Mouse (Mus musculus): ENCODE results near the gene Cbfa2t2. TPM values are rescaled to one million over a fixed set of nuclear protein-coding genes. Genes with fewer than 3 reads are reported as not detected.

The Cbfa2t2 gene
- polyA plus RNA-seq, 1 experiment: 5.1 TPM

- peaks cover 7% of the 10 kb centered on the region for H3K36me3 ChIP-seq (ENCODE audit: control insufficient read depth, insufficient read depth, low read length)
- H3K4me1 ChIP-seq (ENCODE audit: control insufficient read depth, insufficient read depth, insufficient read length): no peaks in the 10 kb centered on the region
- TF ChIP-seq CTCF (IDR thresholded peaks at IDR 0.05; ENCODE audit: extremely low read depth, insufficient read depth, insufficient read length, insufficient replicate concordance): peak; percentile 26; the same call in 1 of the 2 replicates
- TF ChIP-seq POLR2A (IDR thresholded peaks at IDR 0.05; ENCODE audit: low read depth, low read length): no peak
- H3K27me3 ChIP-seq (ENCODE audit: control insufficient read depth, insufficient read depth, low read length): no peaks in the 10 kb centered on the region
- no peak overlapping the region for H3K27ac ChIP-seq (ENCODE audit: insufficient read depth, low read length)
- peak in 1 of 2 experiments; percentile 16 for DNase-seq (ENCODE audit: low read depth in 1 of 2, low spot score in 2 of 2)
- WGBS: 84% methylated on average over 5 of the region's 5 CpGs
- H3K4me3 ChIP-seq (ENCODE audit: extremely low read depth, insufficient read depth, insufficient read length): no peak overlapping the region
Measured at GRCm38 (mm10) chr2:154586405-154586804, 150.1 kb downstream of the Cbfa2t2 start.

Other genes starting within 250 kb of the Cbfa2t2 start
- not detected in 2 replicates for gene Bpifb1, start 245.7 kb upstream of the Cbfa2t2 start, polyA plus RNA-seq (2012; rRNA removed)
- gene Bpifb5, start 212.7 kb upstream of the Cbfa2t2 start, polyA plus RNA-seq (2012; rRNA removed): 0.06 and 0.08 TPM in 2 replicates
- not detected in 2 replicates for gene Bpifb9a, start 178.6 kb upstream of the Cbfa2t2 start, polyA plus RNA-seq (2012; rRNA removed)
- gene Bpifb9b, start 129.3 kb upstream of the Cbfa2t2 start, polyA plus RNA-seq (2012; rRNA removed): not detected in 2 replicates
- gene Cdk5rap1, start 63.5 kb upstream of the Cbfa2t2 start, polyA plus RNA-seq (2012; rRNA removed): 6.9 and 8.3 TPM in 2 replicates
- gene Snta1, start 28.4 kb upstream of the Cbfa2t2 start, polyA plus RNA-seq (2012; rRNA removed): 11.0 and 12.1 TPM in 2 replicates
- 2.9 and 3.3 TPM in 2 replicates for gene 1700003F12Rik, start 110.6 kb downstream of the Cbfa2t2 start, polyA plus RNA-seq (2012; rRNA removed)
- 0.09 and 0.12 TPM in 2 replicates for gene Actl10, start 115.3 kb downstream of the Cbfa2t2 start, polyA plus RNA-seq (2012; rRNA removed)
- gene Necab3, start 122.4 kb downstream of the Cbfa2t2 start, polyA plus RNA-seq (2012; rRNA removed): 0.63 and 1.1 TPM in 2 replicates
- 11.0 and 21.5 TPM in 2 replicates for gene E2f1, start 133.4 kb downstream of the Cbfa2t2 start, polyA plus RNA-seq (2012; rRNA removed)
- gene Pxmp4, start 167.2 kb downstream of the Cbfa2t2 start, polyA plus RNA-seq (2012; rRNA removed): 14.6 and 20.3 TPM in 2 replicates
- gene Zfp341, start 176.8 kb downstream of the Cbfa2t2 start, polyA plus RNA-seq (2012; rRNA removed): 6.1 and 7.1 TPM in 2 replicates
- 0.80 and 1.4 TPM in 2 replicates for gene 4930519P11Rik, start 177.0 kb downstream of the Cbfa2t2 start, polyA plus RNA-seq (2012; rRNA removed)
- 52.8 and 63.3 TPM in 2 replicates for gene Chmp4b, start 215.2 kb downstream of the Cbfa2t2 start, polyA plus RNA-seq (2012; rRNA removed)